Mouse (Mus musculus): ENCODE measurements at regions not wholly inside any gene's neighbourhood (a gene's known extent, or its start where the extent isn't known, plus 50 kb on each side); places are given as distances from the start of the nearest gene placed in this dataset.

DNA sequence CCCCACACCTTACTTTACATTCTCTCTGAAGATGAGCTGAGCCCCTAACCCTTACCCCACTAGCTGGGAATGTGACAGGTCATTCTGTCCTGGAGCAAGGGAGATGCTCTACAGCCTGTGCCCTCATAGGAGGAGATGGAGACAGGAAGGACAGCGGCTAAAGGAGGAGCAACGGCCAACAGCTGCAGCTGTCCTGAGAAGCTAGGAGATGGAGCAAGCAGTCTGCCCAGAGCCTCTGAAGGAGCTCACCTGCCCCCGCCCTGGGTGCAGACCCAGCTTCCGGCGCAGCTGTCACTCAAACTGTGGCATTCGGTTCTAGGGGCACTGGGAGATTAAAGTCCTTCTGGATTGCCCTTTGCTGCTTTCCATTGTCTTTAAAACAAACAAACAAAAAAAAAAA, 69.6 kb downstream of the 1700001O22Rik start:
- TF ChIP-seq CTCF (IDR thresholded peaks at IDR 0.05; ENCODE audit: low read depth) (no peak), EP300 (IDR thresholded peaks at IDR 0.05; ENCODE audit: low read depth) (no peak)
